19 mouse cellular contexts compared by ENCODE assay signal in genomic region chr13:34047526-34047925, GRCm38 (mm10).
"Had no signal": no experiment of that assay in that cellular context is flagged by ENCODE, and none has a peak within 500 bp of the region (broad histone marks: within the 10 kb centered on the region; RNA-seq: fewer than 3 reads in every experiment).

No protein-coding gene starts in this region.

- DNase-seq: lung, adult 18-20 months; lung, embryonic 14.5 days; lung, postnatal 10 days; lung, postnatal 4 days; midbrain, embryonic 14.5 days; retina, postnatal 1 day; right cerebral cortex, adult 18-20 months; right cerebral cortex, postnatal 25 days; right cerebral cortex, postnatal 4 days; spleen, adult 18-20 months; thymus, adult 18-20 months; thymus, postnatal 14 days; thymus, postnatal 36 days had no signal

- H3K27ac ChIP-seq: liver, embryonic 14.5 days; midbrain, embryonic 12.5 days; neural tube, embryonic 12.5 days; neural tube, embryonic 15.5 days had no signal

- H3K27me3 ChIP-seq: midbrain, embryonic 12.5 days; neural tube, embryonic 12.5 days; neural tube, embryonic 15.5 days had no signal

- H3K4me3 ChIP-seq: midbrain, embryonic 10.5 days; midbrain, embryonic 12.5 days; myocyte; neural tube, embryonic 12.5 days; neural tube, embryonic 15.5 days had no signal

- H3K4me1 ChIP-seq: midbrain, embryonic 12.5 days; neural tube, embryonic 12.5 days had no signal
